Mouse (Mus musculus) frontal cortex, adult (tissue): ENCODE measurements around the gene Asic4.

Experiments
- ATAC-seq: cut with Nextera tagmentation; 2 replicates; pipeline ENCODE4 v1.9.2; 2017; ENCODE audit warnings: mild to moderate bottlenecking, moderate library complexity, mixed read lengths; ENCODE audit not compliant: low TSS enrichment

Gene Asic4

DNA sequence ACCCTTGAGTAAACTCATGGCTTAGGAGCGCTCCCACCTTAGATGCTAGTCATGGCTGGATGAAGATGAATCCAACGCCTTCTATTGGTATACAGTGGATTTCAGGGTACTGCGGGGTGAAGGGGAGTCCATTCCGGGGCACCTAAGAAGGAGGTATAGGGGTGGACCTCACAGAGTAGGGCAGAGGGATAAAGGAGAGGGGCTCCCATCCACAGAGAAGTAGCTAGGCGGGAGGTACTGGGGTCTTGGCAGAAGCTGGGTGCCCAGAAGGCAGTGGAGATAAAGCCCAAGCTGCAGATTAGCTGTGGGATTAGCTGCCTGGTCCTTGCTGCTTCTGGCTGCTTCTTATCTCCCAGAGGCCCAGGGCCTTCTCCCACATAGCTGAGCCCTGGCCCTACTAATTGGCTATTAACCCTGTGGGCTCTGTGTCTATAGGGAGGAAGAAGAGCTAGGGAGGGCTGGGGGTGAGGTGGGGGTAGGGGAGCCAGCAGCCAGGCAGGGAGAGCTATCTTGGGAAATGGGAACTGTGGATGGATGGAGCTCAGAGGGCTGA, 13.5 kb downstream of the Asic4 start:
- ATAC-seq = no peak

- ATAC-seq = peak; percentile 77
Measured at GRCm38 (mm10) chr1:75467215-75467927, 17.1 kb downstream of the Asic4 start.

DNA sequence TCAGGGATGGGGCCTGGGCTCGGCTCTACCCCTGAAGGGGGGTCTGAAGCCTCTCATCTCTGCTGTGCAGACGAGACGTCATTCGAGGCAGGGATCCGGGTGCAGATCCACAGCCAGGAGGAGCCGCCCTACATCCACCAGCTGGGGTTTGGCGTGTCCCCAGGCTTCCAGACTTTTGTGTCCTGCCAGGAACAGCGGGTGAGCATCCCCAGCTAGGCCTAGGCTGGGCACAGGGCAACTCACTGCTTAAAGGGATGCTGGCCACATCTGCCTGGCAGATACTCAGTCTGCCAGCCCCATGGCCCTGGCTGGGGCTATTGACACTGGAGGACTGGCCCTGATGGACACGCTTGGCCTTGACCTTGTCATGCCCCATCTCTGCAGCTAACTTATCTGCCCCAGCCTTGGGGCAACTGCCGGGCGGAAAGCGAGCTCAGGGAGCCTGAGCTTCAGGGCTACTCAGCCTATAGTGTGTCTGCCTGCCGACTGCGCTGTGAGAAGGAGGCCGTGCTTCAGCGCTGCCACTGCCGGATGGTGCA, 19.1 kb downstream of the Asic4 start:
- ATAC-seq = no peak

DNA sequence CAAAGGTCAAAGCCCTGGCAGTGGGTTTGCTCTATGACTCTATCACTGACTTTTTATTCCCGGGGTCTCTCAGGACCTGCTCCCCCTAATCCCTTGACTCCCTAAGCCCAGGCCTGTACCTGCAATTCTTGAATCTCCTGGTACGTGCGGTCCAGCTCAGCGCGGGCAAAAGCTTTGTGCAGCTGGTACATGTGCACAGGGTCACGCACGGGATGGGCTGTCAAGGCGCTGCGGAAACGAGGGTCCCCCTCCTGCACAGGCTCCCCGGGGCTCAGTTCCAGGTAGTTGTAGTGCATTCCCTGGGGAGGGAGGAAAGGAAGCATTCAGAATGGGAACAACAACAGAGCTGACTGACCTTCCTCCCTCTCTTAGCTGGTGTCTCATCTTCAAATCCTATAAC, 26.2 kb downstream of the Asic4 start:
- no peak for ATAC-seq

- ATAC-seq = peak; percentile 21
Measured at GRCm38 (mm10) chr1:75477264-75477965, 27.2 kb downstream of the Asic4 start.

- ATAC-seq = no peak
Measured at GRCm38 (mm10) chr1:75477966-75478290, 27.7 kb downstream of the Asic4 start.

- ATAC-seq = no peak
Measured at GRCm38 (mm10) chr1:75478497-75478896, 28.3 kb downstream of the Asic4 start.

DNA sequence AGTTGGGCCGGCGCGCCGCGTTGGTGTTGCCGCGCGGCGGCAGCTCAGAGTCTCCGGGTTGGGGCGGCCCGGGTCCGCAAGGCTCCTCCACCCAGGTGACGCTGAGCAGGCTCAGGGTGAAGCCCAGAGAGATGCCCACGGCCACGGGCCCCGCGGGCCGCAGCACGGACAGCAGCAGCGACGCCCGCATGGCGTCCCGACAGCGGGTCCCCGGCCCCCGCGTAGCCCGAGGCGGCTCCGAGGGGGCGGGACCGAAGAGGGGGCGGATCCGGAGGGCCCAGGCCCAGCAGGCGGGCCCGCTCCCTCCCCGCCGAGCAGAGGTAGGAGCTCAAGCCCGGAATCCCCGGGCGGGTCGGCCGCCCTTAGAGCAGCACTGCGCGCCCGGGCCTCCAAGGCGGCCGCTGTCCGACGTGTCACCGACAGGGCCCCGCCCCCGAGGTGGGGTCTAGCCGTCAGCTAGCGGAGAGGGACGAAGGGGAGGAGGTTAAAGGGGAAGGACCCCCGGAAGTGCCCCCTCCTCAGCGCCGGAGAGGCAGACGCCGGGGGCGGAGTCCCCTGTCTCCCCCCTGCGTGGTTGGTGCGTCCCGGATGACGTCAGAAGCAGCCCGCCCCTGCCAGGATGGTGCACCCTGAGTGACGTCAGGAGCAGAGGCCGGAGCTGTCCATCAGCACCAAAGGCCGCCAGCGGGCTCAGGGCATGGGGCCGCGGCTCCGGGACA, 28.8 kb downstream of the Asic4 start, which contains the start of the genes Chpf and Tmem198:
Gene Chpf, minus strand, starts transcription at position 392 of the 719 bp plus-strand sequence.
Gene Tmem198, plus strand, starts transcription at position 617 of the 719 bp plus-strand sequence.
- ATAC-seq = peak; percentile 62

GRCm38 (mm10) chr1:75479635-75479989, 29.4 kb downstream of the Asic4 start:
- ATAC-seq = peak; percentile 4

GRCm38 (mm10) chr1:75480036-75480435, 29.8 kb downstream of the Asic4 start:
- ATAC-seq = no peak

DNA sequence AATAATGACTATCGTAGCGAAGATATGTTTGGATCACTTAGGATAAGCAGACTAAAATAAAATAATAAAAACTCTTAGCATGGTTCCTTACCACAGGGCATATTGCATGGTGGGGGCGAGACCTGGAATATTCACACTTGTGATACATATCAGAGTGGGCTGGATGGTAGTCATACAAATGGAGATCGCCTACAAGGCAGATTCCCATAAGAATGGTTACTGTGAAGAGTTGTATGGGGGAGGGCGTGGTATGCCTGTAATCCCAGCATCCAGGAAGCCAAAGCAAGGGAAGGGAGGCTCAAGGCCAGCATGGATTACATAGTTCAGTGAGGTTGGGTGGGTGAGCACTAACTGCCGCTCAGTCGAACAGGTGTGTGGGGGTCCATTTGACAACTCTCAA, 30.5 kb downstream of the Asic4 start:
- no peak for ATAC-seq

DNA sequence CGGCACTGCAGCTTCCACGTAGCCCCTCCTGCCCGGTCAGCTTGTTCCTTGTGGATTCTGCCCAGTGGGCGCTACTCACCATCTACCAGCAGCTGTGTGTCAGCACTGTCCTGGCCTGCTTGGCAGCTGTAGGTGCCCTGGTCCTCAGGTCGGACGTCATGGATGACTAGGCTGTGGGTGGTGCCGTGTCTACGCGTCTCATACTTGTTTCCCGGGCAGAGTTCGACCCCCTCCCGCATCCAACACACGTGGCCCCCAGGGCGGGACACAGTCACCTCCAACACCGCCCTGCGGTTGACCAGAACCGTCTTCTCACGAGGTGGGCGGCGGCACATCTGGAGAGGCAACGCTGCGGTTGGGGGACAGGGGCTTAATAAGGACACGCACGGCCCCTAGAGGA, 36.3 kb downstream of the Asic4 start:
- 0 out of 2 replicates have a peak, but pooled peaks have one; percentile 10 for ATAC-seq

- peak; percentile 16; the same call in 1 of the 2 replicates for ATAC-seq
Measured at GRCm38 (mm10) chr1:75487040-75487404, 36.8 kb downstream of the Asic4 start.

DNA sequence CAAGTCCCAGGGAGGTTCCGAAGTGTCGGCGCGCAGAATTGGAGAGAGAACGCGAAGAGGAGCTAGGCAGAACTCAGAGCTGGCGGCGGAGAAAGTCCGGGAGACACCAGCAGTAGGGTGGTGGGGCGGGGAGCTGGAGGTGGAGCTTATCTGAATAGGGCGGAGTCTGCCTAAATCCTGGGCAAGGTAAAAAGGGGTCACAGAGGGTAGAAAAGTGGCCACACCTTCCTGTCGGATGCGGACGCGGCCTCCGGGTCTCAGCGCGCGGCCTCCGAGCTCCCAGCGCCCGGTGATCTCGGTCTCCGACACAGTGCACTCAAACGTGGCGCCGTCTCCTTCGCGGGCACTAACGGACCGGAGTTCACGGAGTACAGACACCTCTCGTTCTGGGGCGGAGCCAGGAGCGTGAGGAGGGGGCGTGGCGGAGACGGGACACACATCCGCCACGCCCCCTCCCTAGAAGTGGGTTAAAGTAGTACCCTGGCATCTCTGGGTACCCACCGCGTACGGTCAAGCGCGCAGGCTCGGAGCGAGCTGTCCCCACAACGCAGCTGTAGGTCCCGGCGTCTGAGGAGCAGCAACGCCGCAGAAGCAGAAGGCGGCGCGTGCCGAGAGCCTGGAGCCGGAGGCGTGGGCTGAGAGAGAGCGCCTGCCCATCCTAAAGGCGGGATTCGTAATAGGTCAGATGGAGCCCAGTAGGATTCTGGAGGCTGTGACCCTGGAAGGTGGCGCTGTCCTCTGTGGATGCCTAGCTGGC, 37.3 kb downstream of the Asic4 start:
- ATAC-seq = peak; percentile 39

DNA sequence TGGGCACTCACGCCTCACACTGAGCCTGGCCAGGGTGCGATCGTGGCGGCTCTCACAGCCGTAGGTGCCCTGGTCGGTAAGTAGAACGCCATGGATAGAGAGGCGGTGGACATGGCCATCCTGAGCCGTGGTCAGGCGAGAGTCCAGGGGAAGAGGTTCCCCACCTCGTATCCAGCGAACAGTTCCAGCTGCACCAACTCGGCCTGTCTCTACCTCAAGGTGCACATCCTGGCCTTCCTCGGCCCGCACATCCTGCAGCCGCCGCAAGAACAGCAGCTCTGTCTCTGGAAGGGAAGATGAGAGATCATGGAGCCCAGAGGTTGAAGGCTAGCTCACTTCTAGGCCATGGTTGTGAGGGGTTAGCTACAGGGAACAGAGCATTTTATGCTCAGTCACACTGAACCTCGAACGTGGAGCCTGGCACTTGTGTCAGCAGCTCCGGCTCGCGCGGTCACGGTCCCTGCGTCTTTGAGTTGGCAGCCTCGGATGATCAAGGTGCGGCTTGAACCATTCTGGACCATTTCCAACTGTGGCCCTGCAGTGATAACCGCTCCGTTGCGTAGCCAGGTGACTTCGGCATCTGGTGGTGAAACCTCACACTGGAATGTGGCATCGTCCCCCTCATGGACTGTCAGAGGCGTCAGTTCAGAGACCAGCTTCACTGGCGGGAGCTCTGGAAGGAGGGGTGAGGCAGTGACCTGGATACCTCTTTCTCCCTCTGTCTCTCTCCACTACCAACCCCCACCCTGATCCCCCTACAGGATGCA, 40.7 kb downstream of the Asic4 start:
- ATAC-seq = no peak

DNA sequence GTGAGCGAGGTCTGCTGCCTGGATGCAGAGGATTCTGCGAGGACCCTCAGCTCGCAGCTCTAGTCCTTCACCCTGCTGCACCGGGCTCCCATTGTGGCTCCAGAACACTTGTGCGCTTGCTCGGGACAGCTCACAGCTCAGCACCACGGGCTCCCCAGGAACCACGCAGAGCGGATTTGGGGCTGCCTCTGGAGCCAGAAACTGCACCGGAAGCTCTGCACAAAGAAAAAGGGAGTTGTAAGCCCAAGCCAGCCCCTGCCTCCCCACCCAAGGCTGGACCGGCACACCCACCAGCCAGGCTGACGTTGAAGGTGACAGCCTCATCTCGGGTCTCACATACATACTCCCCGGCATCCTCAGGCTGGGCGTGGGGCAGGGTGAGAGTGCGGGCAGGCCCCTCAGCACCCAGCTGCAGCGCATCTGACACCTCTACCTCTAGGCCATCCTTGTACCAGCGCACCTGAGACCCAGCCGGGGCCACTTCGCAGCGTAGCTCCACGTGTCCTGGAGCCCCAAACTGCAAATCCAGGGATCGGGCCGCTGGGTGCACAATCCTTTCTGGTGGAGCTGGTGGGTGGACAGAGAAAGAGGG, 42.4 kb downstream of the Asic4 start:
- no peak for ATAC-seq

GRCm38 (mm10) chr1:75494878-75495548, 44.8 kb downstream of the Asic4 start:
- ATAC-seq = peak; percentile 82

- ATAC-seq = no peak
Measured at GRCm38 (mm10) chr1:75498897-75499296, 48.7 kb downstream of the Asic4 start.

- ATAC-seq = no peak
Measured at GRCm38 (mm10) chr1:75499441-75499840, 49.2 kb downstream of the Asic4 start.

DNA sequence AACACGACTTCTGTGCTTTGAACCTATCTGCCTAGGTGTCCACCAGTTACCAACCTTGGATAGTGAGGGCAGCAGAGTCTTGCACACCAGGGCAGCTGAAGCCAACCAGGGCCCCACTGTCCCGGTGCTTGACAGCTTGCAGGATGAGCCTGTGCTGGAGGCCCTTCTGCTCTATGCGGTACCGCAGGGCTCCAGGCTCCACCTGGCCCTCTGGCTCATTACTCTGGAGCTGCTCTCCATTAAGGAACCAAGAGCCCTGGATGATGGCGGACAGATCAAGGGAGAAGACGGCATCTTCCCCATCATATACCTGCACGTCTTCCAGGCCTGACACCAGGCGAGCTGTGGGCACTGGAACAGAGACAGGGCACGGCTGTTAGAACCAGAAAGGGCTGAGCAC, 51.7 kb downstream of the Asic4 start:
- no peak for ATAC-seq
